Mouse (Mus musculus) cerebral cortex, adult 2 months (tissue): ENCODE measurements around the gene Tlcd2.

Experiments used
- WGBS: fragments of 180-500 bp; shearing (Covaris S2); methylation state at CpG from one replicate; pipeline ENCODE4 v1.1.7; 2018; 5-methylcytosine and 5-hydroxymethylcytosine counted together

Tlcd2 gene

DNA sequence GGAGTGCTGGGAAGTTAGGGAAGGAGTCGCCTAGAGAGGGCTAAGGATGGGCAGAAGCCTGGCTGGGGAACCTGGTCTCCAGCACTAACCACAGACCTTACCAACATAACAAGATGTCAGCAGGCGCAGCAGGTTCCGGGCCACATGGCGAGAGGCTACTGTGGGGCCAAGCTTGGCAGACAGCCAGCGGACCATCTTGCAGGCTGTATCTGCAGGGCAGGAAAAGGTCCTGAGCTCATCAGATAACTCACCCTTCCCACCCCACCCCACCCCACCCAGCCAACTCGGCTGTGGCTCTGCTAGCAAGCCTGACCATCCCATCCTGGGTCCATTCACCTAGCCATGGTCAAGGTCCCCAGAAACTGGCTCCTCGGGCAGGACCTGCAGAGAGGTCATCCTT, 11.8 kb upstream of the Tlcd2 start:
- 78% methylated on average over 7 of the region's 7 CpGs for WGBS

DNA sequence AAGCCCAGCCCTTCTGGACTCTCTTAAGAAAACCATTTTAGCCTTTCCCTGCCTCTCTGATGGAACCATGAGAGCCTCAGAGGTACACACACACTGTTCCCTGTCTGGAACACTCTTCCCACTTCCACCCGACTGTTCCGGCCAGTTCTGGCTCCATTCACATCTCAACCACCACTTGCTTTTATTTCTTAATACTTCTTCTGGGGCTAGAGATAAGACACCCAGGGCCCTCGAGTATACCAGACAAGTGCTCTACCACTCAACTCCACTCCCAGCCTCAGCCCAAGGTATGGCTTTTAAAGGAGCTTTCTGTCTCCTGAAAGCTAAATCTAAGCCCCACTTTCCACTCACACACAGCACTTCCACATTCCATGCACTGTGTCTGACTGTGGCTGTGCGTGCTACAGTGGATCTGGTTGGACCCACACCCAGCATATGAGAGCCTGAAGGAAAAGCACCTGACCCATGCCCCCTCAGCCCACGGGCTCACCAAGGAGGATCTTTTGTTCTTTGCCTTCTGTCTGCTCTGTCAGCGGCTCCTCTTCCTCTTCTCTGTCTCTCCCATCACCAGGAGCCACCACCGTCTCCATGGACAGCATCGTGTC, 11.1 kb upstream of the Tlcd2 start:
- WGBS: 75% methylated on average over 8 of the region's 8 CpGs

DNA sequence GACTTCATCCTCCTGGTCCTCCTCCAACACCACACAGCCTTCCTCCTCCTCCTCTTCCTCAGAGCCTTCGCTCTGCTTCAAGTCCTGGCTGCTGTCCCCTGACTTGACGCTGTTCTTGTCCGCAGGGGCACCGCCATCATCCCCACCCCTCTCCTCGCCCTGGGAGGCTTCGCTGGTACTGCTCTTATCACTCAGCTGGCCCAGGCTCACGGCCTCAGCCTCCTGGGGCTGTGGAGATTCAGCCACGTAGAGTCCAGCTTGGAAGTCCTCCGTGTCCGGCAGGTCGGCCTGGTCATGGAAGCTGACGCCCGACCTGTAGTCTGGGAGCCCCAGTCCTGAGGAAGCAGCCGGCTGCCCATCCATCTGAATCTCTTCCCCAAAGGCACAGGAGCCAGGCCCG, 10.6 kb upstream of the Tlcd2 start:
- 87% methylated on average over 15 of the region's 15 CpGs for WGBS

DNA sequence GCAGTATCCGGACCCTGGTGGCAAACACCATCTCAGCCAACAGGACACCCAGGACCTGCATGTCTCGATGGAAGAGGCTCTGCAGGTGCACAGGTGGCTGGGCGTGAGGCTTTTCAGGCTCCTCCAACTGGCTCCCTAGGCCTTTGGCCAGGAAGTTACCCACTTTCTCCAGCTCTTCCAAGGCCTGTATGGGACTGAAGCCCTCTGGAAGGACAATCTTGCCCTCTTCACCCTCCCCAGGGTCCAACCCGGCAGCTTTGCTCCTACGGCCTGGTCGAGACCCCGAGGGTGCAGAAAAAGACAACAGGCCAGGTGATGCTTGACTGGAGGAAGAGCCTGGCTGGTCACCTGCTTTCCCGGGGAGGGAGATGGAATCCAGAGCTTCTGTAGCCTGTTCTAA, 9.4 kb upstream of the Tlcd2 start:
- WGBS: 94% methylated on average over 8 of the region's 8 CpGs

DNA sequence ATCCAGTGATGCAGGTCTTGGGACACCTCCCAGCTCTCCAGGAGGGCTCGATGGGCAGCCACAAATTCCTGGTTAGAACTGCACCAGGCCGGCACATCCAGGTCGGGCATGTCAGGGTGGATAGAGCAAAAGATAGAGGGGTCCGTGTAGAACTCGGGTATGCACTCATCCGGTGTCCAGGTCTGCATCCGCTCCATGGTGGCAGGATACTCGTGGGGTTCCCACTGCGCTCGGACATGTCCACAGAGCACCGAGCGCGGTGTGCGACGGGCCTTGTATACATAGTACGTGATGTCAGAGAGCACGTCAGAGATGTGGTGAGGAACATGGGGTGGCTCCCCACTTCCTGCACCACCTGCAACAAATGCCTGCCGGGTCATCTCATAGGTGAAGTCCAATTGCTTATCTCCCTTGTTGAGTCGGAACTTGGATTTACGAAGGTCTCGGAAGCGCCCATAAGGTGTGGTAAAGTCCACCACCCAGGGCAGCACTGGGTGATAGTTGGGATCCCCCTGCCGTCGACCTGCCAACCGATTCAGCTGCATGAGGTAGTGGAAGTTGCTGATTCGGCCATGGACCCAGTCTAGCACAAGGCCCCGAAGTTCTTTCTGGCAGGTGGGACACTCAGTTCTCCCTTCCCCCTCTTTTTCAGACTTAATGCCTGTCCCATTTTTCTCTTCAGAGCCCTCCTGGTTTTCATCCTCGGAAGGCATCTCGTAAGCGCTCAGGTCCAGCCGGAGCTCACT, 8.5 kb upstream of the Tlcd2 start:
- WGBS: 92% methylated on average over 31 of the region's 31 CpGs

DNA sequence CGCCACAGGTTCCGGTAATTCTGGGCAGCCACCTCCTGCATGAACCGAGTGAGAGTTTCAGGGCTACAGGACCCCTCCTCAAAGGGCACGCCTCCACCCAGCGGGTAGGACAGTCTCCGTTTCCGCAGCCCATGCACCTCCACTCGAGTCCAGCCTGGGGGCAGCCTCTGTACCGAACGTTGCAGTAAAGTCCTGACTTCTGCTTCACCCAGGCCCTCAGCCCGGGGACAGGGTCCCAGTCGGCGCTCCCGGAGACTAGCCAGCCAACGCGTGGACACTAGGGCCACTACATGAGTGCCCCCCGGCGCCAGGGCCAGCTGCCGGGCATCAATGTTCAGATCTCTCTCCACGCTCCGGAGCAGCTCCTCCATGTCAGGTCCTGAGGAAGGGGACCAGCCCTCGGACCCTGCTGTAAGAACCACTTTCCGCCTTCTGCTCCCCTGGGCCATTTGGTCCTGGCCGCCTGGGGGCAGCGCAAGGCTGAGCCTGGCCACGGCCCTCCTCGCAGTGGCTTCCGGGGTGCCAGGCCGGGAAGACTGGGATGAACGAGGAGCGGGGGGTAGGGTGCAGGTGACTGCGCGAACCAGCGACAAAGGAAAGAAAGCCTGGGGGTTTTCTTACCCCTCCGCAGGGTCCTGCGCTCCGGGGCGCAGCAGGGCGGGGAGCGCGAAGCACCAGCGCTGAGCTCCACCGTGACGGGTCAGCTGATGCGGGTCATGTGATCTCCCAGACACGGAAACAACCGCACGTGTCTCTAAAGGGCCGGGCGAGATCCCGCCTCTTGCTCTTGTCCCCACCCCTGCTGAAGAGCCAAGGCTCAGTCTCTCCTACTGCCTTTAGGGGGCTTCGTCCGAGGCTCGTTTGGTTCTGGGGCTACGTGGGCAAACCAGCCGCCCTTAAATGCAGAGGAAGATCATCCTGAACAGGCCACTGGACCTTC, 7.3 kb upstream of the Tlcd2 start, which contains the start of gene Wdr81:
Wdr81 (minus strand) TSS at position 727 of the 940 bp plus-strand sequence.
- 1% methylated on average over 56 of the region's 56 CpGs for WGBS

DNA sequence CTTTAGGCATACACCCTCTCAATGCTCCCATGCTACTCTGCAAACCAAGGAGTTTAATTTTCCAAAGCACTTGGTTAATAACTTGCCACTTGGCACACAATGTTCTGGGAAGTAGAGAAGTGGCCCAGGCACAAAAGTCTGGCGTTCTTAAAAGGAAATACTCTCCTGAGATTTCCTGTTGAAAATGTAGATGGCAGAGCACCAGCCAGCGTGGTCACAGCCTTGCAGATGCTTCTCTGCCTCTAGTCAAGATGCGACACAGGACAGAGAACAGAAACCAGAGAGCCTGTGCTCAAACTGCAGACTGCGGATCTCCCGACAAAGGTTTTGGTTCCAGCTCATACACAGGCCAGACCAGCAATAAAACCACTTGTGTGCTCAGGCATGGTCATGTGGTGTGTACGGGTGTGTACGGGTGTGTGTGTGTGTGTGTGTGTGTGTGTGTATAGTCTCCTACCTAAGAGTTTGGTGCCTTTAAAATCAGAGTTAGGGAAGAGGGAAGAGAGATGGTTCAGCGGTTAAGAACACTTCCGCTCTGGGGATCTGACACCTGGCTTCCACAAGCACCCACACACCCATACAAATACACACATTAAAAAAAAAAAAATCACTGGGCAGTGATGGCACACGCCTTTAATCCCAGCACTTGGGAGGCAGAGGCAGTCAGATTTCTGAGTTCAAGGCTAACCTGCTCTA, 6.3 kb upstream of the Tlcd2 start:
- WGBS: 62% methylated on average over 10 of the region's 10 CpGs

DNA sequence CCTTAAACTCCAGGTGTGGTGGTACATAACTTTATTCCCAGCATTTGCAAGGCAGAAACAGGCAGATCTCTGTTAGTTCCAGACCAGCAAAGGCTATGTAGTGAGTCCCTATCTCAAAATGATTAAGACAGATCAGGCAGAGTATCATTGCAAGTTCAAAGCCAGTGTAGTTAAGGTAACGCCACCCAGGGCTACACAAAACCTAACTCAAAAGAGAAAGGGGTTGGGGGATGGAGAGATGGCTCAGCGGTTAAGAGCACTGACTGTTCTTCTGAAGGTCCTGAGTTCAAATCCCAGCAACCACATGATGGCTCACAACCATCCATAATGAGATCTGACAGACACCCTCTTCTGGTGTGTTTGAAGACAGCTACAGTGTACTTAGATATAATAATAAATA, 5.5 kb upstream of the Tlcd2 start:
- WGBS: 95% methylated on average over 2 of the region's 2 CpGs

DNA sequence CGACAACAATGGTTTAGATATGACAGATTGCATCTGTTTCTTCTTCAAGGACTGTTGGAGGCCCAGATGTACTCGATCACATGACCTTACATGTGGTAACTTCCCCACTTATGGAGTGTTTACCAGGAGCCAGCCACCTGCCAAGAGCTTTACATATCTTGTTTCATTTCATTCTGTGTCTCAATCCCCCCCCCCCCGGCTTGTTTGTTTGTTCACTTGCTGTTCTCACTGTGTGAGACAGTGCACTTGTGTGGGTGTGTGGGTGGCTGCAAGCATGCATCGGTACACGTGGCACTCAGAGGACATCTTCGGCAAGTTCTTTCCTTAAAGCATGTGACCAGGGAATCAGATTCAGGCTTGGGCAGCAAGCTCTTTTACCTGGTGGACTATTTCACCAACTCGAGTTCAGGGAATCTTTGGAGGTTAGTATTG, 5.1 kb upstream of the Tlcd2 start:
- WGBS: 76% methylated on average over 7 of the region's 7 CpGs

DNA sequence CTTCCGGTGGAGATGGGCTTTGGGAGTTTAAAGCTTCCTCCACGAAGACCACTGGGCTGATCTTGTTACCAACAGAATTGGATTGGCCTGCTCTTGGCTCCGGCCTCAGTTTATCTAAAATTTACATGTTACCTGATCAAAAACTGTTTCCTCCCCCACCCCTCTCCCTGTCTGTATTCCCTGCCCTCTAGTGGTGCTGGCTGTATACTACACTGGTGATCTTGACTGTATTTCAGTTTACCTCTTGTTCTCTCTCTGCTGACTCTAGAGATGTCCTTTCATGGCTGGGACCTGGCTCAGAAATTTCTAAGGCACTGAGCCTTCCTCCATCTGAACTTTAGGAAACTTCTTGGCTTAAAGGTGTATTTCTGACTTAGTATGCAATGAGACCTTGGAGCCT, 3.3 kb upstream of the Tlcd2 start:
- WGBS: 14% methylated on average over 3 of the region's 3 CpGs

DNA sequence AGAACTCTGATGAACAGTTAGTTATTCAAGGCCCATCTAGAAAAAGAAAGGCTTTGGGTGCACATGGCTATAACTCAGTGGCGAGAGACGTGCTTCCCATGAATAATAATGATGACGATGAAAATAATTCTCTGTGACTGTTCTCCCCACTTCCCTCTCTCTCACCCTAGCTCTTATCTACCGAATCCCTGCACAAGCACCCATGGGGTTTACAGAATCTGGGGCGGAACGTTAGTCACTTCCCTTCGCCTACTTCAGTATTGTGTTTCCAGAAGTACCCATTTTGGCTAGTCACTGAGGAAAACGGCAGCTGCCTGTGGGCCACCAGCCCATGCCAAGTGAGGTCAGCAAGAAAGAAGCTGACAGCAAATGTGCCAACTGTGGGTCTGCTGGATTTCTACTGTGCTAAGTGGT, 2.9 kb upstream of the Tlcd2 start:
- 49% methylated on average over 8 of the region's 8 CpGs for WGBS

DNA sequence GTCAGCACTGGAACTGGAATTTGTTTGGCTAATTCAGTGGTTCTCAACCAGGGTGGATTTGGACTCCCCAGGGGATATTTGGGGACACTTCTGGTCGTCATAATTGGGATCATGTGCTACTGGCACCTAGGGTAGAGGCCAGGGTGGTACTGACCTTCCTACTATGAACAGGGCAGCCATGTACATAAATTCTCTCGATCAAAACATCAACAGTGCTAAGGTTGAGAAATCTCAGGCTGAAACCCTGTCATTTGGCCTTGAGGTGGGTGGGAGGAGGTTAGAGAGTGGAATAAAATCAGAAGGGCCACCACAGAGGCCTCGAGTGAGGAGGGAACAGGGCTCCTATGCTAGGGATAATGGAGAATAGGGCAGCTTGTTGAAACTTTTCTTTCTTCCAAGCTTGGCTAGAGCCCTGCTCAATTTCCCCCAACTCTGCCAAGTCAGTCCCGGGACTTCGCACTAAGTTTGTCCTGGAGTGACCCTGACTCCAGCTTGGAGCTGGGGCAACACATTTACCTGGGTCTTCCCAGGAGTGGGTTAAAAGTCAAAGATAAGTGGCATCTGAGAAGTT, 2.3 kb upstream of the Tlcd2 start:
- 60% methylated on average over 5 of the region's 5 CpGs for WGBS

DNA sequence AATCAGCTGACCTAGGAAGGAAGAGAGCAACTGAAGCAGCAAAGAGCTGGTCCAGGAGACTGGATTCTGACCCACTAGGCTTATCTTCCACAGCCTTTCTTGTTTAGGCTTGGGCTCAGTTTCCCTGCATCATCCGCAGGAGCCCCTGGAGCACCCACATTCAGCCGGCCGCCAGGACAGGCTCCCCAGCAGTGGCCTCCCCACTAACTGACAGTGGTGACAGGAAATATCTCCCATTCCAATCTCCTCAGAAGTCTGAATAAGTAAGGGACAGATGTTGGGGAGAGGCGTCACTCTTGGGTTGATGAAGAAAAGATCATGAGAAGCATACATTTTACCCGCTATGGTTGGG, 1.8 kb upstream of the Tlcd2 start:
- WGBS: 23% methylated on average over 5 of the region's 5 CpGs

DNA sequence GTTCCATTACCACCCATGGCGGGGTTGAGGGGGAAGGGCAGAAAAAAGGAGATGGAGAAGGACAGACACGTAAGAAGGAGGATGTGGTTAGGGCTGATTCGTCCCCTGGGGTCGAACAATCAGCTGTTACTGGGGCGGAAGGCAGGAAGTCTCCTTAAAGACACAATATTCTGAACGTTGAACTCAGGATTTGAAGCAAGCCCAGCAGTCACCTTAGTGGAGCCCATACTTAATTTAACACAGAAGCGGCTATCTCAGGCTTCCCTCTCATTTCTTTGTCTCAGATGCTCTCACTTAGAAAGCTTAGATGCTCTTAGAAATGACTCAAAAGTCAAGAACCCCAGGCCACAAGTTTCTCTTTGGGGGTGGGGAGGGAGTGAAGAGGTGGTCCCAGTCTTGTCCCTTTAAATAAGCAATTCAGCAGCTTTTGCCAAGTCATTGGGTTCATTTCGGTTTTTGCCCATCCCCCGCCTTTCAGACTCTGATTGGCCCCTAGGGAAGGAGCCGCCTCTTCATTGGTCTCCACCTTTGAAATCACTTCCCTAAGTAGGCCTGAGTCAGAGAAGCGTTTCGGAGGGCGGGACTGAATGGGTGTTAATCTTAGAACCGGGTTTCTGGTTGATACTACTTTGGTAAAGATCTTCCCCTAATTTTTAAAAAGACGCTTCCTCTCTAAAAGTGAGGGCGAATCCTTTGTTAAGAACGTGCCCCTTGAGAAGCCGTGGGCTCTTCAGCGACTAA, 1.2 kb upstream of the Tlcd2 start:
- 4% methylated on average over 19 of the region's 19 CpGs for WGBS

DNA sequence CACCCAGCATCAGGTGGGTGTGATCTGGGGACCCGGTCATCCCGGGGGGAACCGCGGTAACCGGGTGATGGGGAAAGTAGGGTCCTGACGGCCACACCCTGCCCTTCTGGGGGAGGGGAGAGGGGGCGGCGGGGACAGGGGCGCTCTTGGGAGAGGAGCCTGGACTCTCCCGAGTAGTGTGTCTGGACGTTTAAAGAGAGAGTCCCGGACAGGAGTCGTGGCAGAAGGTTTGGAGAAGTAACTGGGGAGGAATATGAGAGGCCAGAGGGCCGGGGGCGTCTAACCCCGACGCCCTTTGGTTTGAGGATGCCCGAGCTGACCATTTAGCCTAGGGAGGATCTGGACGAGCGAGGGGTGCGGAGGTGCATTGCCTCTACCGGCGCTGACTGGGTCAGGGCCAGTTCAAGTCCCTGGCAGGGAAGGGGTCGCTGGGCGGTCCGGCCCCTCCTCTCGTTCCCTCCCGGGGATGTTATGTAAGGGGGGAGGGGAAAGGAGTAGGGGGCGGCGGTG, 283 bp downstream of the Tlcd2 start:
- WGBS: under 1% methylated on average over 27 of the region's 30 CpGs

DNA sequence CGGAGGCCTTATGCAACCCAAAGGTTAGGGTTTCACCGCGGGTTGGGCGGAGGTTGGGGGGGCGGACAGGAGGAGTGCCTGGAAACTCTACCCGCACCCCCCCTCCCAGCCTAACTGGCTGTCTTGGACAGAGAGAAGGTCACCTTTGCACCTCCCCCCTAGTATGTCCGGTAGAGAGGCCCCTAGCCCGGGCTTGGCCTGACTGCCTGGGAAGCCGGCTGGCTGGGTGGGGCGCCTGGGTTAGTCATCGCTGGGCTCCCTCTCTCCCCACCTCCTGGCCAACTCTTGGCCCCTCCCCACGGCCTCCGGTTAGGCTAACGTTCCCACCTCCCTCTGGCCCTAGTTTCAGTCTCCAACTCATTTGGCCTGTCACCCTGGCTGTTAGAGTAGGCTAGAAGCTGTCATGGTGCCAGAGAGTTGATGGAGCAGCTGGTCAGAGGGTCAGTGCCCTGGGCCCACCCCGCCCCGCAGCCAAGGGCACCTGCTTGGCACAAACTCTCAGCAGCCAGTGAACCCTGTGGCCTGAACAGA, 803 bp downstream of the Tlcd2 start:
- WGBS: 4% methylated on average over 13 of the region's 16 CpGs

DNA sequence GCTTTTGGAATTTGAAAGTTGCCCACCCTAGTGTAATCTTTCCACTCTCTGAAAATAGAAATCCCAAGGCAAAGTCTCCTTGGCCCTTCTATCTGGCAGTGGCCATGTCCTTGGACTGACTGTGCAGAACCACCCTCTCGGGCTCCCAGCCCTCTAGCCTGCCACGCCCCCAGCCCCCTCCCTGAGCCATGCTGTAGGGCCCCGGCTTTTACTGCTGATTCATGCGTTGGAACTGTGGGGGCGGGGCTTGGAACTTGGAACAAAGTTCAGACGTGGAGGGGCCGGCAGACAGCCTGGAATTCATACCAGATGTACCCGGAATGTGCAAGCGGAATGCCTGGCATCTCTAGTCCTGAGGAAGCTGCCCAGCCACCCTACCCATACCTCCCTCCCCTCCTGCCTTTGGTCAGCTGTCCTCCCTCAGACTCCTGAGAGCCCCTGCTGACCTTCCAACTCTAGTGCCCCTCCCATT, 1.4 kb downstream of the Tlcd2 start:
- 3% methylated on average over 9 of the region's 9 CpGs for WGBS

DNA sequence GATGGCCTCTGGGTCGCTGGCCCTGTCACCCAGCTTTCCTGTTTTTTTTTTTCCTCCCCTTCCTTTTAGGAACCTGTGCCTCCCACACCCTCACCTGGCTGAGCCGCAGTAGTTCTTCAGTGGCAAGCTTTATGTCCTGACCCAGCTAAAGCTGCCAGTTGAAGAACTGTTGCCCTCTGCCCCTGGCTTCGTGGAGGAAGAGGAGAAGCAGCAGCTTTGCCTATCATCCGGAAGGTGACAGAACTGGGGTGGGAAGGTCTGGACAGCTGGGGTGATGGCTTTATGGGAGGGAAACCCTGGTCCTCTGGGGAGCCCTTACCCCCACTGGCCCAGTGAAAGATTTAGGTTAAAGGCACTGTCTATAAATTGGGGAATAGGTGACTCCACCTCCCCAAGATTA, 2.1 kb downstream of the Tlcd2 start:
- WGBS: 80% methylated on average over 4 of the region's 4 CpGs

DNA sequence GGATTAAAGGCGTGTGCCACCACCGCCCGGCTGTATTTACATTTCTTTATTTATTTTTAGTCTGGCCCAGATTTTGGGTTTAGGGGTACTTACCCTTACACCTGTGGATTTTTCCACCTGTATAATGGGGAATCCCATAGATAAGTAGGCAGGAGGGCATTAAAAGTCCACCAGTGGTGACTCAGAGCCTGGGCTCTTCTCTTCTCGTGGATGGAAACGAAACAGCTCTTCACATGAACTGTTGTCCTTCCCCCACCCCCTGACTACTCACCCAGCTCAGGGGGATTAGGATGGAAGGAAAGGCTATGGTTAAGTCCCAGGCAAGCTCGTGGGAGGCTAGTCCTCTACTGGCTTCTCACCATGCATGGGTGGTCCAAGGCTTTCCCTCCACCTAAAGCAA, 2.9 kb downstream of the Tlcd2 start:
- 75% methylated on average over 6 of the region's 6 CpGs for WGBS

DNA sequence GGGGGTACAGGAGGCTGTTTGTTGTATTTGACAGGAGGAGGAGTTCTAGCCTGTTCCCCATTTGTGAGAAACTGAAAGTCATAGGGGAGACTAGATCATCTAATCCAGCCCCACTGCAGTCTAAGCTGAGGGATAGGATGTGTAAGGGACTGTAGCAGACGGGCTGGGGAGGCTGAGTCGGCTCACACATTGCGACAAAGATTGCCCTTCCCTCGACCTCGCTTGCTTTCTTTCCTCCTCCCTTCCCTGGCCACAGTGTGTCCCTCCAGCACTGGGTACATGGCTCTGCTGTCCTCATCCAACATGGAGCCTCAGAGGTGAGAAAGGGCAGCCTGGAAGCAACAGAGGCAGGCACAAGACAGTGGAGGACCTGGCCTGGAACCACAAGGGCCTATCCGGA, 3.5 kb downstream of the Tlcd2 start:
- WGBS: 85% methylated on average over 6 of the region's 6 CpGs
